Mouse (Mus musculus): Measurements from ENCODE around the gene Lrp2. TPM values are rescaled to one million over a fixed set of nuclear protein-coding genes. Genes with fewer than 3 reads are reported as not detected.

Lrp2 gene
- total and polyA plus RNA-seq, 3 experiments: under 0.01 to 0.07 (median 0.01) TPM

DNA sequence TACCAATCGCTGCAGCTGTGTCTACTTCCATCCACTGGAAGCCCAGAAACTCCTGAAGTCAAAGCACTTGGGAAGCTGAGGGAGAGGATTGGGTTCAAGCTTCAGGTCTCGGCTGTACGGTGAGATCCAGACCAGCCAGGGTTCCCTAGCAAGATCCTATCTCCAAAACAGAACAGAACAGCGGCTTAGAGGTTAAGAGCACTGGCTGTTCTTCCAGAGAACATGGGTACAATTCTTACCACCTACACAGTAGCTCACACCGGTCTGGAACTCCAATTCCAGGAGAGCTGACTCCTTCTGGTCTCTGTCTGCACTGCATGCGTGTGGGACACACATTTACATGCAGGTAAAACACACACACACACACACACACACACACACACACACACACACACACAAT lies 44.0 kb upstream of the Lrp2 start:
- Histone ChIP-seq H3K79me2 (replicated peaks; ENCODE audit: control insufficient read depth, extremely low read depth, insufficient read depth, poor library complexity, severe bottlenecking) (no peaks in the 10 kb centered on the region), H3K27me3 (replicated peaks) (no peaks in the 10 kb centered on the region), H3K4me1 (ENCODE audit: control insufficient read depth in 1 of 2, insufficient read depth in 2 of 2) (peaks cover 0 to 8% of the 10 kb centered on the region in 2 experiments; a peak in 2 of 4 replicates), H3K9me3 (replicated peaks; ENCODE audit: low read length) (peaks cover 5% of the 10 kb centered on the region), H3K4me2 (ENCODE audit: insufficient read depth, low read depth, poor library complexity, severe bottlenecking) (no peak overlapping the region), H3K36me3 (replicated peaks in 1 of 2; ENCODE audit: control insufficient read depth in 1 of 2, insufficient read depth in 1 of 2, low read length in 1 of 2) (no peaks in the 10 kb centered on the region), H3K27ac (ENCODE audit: insufficient read depth, low read depth) (no peak overlapping the region), H3K9ac (ENCODE audit: insufficient read depth, low read depth) (no peak overlapping the region), H3K4me3 (replicated peaks in 1 of 3; ENCODE audit: low read depth in 2 of 3, low read length in 2 of 3, poor library complexity in 1 of 3) (no peak overlapping the region)
- dilution Hi-C loops (cut with MboI; ENCODE audit: extremely low pct_ligation_motif_present, extremely low pct_unique_long_range_greater_than_20kb, low sequenced_read_pairs) (no loop called here), in situ Hi-C loops (cut with MboI; ENCODE audit: low pct_ligation_motif_present, low pct_unique_long_range_greater_than_20kb, low sequenced_read_pairs) (loop anchor here (25.0 kb wide), 1 partner anchor 157 kb away; the partner anchor contains the start of genes Ccdc173 and Phospho2)
- TF ChIP-seq ZC3H11A (IDR thresholded peaks at IDR 0.05; ENCODE audit: low read depth, low read length): no peak
- no peak for TF ChIP-seq NRF1 (IDR thresholded peaks at IDR 0.05; ENCODE audit: low read depth, low read length)
- no peak for TF ChIP-seq PAX5 (IDR thresholded peaks at IDR 0.05; ENCODE audit: low read length)
- no peak for TF ChIP-seq MAFK (IDR thresholded peaks at IDR 0.05; ENCODE audit: insufficient replicate concordance, low read length)
- no peak for TF ChIP-seq SMC3 (IDR thresholded peaks at IDR 0.05; ENCODE audit: low read depth, low read length)
- no peak for TF ChIP-seq UBTF (IDR thresholded peaks at IDR 0.05; ENCODE audit: low read depth, low read length)
- no peak for TF ChIP-seq SIN3A (IDR thresholded peaks at IDR 0.05; ENCODE audit: low read length)
- TF ChIP-seq MAZ (IDR thresholded peaks at IDR 0.05; ENCODE audit: low read depth, low read length): no peak
- no peak for TF ChIP-seq POLR2A (IDR thresholded peaks at IDR 0.05; ENCODE audit: low read depth, low read length)
- TF ChIP-seq ZKSCAN1 (IDR thresholded peaks at IDR 0.05; ENCODE audit: borderline replicate concordance, low read depth, low read length): no peak
- no peak for TF ChIP-seq RCOR1 (conservative IDR thresholded peaks at IDR 0.05; ENCODE audit: low read depth, low read length)
- TF ChIP-seq MXI1 (IDR thresholded peaks at IDR 0.05; ENCODE audit: low read depth, low read length): no peak
- no peak for TF ChIP-seq JUND (conservative IDR thresholded peaks at IDR 0.05; ENCODE audit: low read depth, low read length)
- TF ChIP-seq BHLHE40 (IDR thresholded peaks at IDR 0.05; ENCODE audit: low read depth, low read length): no peak
- no peak for DNase-seq (ENCODE audit: extremely low read depth)

DNA sequence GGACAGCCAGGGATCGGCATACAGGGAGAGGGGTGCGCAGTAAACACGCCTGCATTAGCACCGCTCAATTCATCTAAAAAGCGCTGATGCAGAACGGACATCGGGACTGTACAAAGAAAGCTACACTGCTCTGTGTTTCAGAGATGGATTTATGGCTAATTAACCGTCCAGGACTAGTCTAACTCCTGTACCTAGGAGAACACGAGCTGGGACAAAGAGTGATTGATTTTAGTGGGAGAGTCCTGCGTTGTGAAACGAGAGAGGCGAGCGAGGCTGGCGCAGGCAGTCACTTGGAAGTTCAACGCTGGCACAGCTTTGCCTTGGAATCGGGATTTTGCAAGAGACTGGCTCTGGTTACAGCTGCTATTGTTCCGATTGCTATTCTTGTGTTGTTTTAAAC lies 43.4 kb upstream of the Lrp2 start:
- peaks cover 5% of the 10 kb centered on the region for H3K9me3 ChIP-seq (replicated peaks; ENCODE audit: low read length)
- TF ChIP-seq CHD1 (IDR thresholded peaks at IDR 0.05; ENCODE audit: low read depth, low read length): no peak
- no peak for TF ChIP-seq EP300 (IDR thresholded peaks at IDR 0.05; ENCODE audit: low read length)
- no peak for TF ChIP-seq MAX (IDR thresholded peaks at IDR 0.05; ENCODE audit: low read length)
- TF ChIP-seq HCFC1 (IDR thresholded peaks at IDR 0.05; ENCODE audit: low read depth, low read length): no peak
- no peak for TF ChIP-seq NELFE (IDR thresholded peaks at IDR 0.05; ENCODE audit: low read depth, low read length)
- TF ChIP-seq SMC3 (IDR thresholded peaks at IDR 0.05; ENCODE audit: low read depth, low read length): no peak
- TF ChIP-seq GABPA (IDR thresholded peaks at IDR 0.05; ENCODE audit: insufficient replicate concordance, low read depth, low read length): no peak
- TF ChIP-seq UBTF (IDR thresholded peaks at IDR 0.05; ENCODE audit: low read depth, low read length): no peak
- TF ChIP-seq POLR2AphosphoS2 (IDR thresholded peaks at IDR 0.05; ENCODE audit: low read depth, low read length): no peak
- no peak for TF ChIP-seq MXI1 (IDR thresholded peaks at IDR 0.05; ENCODE audit: low read depth, low read length)
- TF ChIP-seq MEF2A (IDR thresholded peaks at IDR 0.05; ENCODE audit: borderline replicate concordance, low read depth, low read length): no peak
- no peak for TF ChIP-seq ZNF384 (IDR thresholded peaks at IDR 0.05; ENCODE audit: low read depth, low read length)
- H3K9ac ChIP-seq (ENCODE audit: insufficient read depth, low read depth): no peak overlapping the region
- in situ Hi-C loops (cut with MboI; ENCODE audit: low pct_ligation_motif_present, low pct_unique_long_range_greater_than_20kb, low sequenced_read_pairs) (loop anchor here (25.0 kb wide), 1 partner anchor 158 kb away; the partner anchor contains the start of genes Ccdc173 and Phospho2), dilution Hi-C loops (cut with MboI; ENCODE audit: extremely low pct_ligation_motif_present, extremely low pct_unique_long_range_greater_than_20kb, low sequenced_read_pairs) (no loop called here)
- H3K79me2 ChIP-seq (replicated peaks; ENCODE audit: control insufficient read depth, extremely low read depth, insufficient read depth, poor library complexity, severe bottlenecking): no peaks in the 10 kb centered on the region
- H3K4me3 ChIP-seq (replicated peaks in 1 of 3; ENCODE audit: low read depth in 2 of 3, low read length in 2 of 3, poor library complexity in 1 of 3): no peak overlapping the region
- peaks cover 0 to 5% of the 10 kb centered on the region in 2 experiments; a peak in 2 of 4 replicates for H3K4me1 ChIP-seq (ENCODE audit: control insufficient read depth in 1 of 2, insufficient read depth in 2 of 2)
- H3K36me3 ChIP-seq (replicated peaks in 1 of 2; ENCODE audit: control insufficient read depth in 1 of 2, insufficient read depth in 1 of 2, low read length in 1 of 2): no peaks in the 10 kb centered on the region
- H3K27ac ChIP-seq (ENCODE audit: insufficient read depth, low read depth): no peak overlapping the region
- no peak for DNase-seq (ENCODE audit: extremely low read depth)
- peaks cover 2% of the 10 kb centered on the region for H3K27me3 ChIP-seq (replicated peaks)
- H3K4me2 ChIP-seq (ENCODE audit: insufficient read depth, low read depth, poor library complexity, severe bottlenecking): no peak overlapping the region
